Mouse (Mus musculus) lung, postnatal 25 days (tissue): ENCODE results near the gene Cdc14b.
A peak's percentile ranks its signal among the peaks of the same experiment; 100 is the strongest.

ENCODE experiments used
- DNase-seq: peaks from one replicate; pipeline ENCODE4 v3.0.0; 2022; ENCODE audit warnings: low spot score

Cdc14b gene

GRCm38 (mm10) chr13:64274879-64275753, at the start of gene Cdc14b:
TSS of gene Cdc14b (minus strand) at chr13:64275290.
- DNase-seq = peak; percentile 59

- DNase-seq = no peak
Measured at GRCm38 (mm10) chr13:64322561-64323281, 47.6 kb upstream of the Cdc14b start.

- DNase-seq = peak; percentile 10
Measured at GRCm38 (mm10) chr13:64320334-64320733, 45.2 kb upstream of the Cdc14b start.

- no peak for DNase-seq
Measured at GRCm38 (mm10) chr13:64319782-64320181, 44.7 kb upstream of the Cdc14b start.

GRCm38 (mm10) chr13:64318355-64318754, 43.3 kb upstream of the Cdc14b start:
- no peak for DNase-seq

- DNase-seq = peak; percentile 66
Measured at GRCm38 (mm10) chr13:64315483-64316050, 40.5 kb upstream of the Cdc14b start.

GRCm38 (mm10) chr13:64314041-64314440, 39.0 kb upstream of the Cdc14b start:
- no peak for DNase-seq

- DNase-seq = no peak
Measured at GRCm38 (mm10) chr13:64312916-64313289, 37.8 kb upstream of the Cdc14b start.

- DNase-seq = peak; percentile 92
Measured at GRCm38 (mm10) chr13:64312024-64312915, 37.2 kb upstream of the Cdc14b start, which contains the start of gene Aaed1. TSS of gene Aaed1 (minus strand) at chr13:64312710.

- peak; percentile 43 for DNase-seq
Measured at GRCm38 (mm10) chr13:64311266-64311665, 36.2 kb upstream of the Cdc14b start.

GRCm38 (mm10) chr13:64310585-64310984, 35.5 kb upstream of the Cdc14b start:
- no peak for DNase-seq

- no peak for DNase-seq
Measured at GRCm38 (mm10) chr13:64309842-64310241, 34.8 kb upstream of the Cdc14b start.

GRCm38 (mm10) chr13:64309036-64309435, 33.9 kb upstream of the Cdc14b start:
- no peak for DNase-seq

GRCm38 (mm10) chr13:64307508-64307907, 32.4 kb upstream of the Cdc14b start:
- no peak for DNase-seq

- DNase-seq = peak; percentile 46
Measured at GRCm38 (mm10) chr13:64306078-64306477, 31.0 kb upstream of the Cdc14b start.

GRCm38 (mm10) chr13:64299069-64299468, 24.0 kb upstream of the Cdc14b start:
- DNase-seq = no peak

- no peak for DNase-seq
Measured at GRCm38 (mm10) chr13:64286791-64287190, 11.7 kb upstream of the Cdc14b start.

- no peak for DNase-seq
Measured at GRCm38 (mm10) chr13:64286321-64286720, 11.2 kb upstream of the Cdc14b start.

- no peak for DNase-seq
Measured at GRCm38 (mm10) chr13:64284676-64285075, 9.6 kb upstream of the Cdc14b start.

- no peak for DNase-seq
Measured at GRCm38 (mm10) chr13:64280940-64281339, 5.8 kb upstream of the Cdc14b start.

GRCm38 (mm10) chr13:64275754-64276127, 651 bp upstream of the Cdc14b start:
- no peak for DNase-seq
